Mouse (Mus musculus) bone marrow macrophage, adult 2 months (primary cell): ENCODE results near the gene Comtd1. TPM values are rescaled to one million over a fixed set of nuclear protein-coding genes. Genes with fewer than 3 reads are reported as not detected.

Experiments
- H3K27ac ChIP-seq: 2 replicates; pipeline ENCODE4 v1.5.1; 2012; ENCODE audit warnings: low read depth, low read length; ENCODE audit not compliant: insufficient read depth
- H3K4me1 ChIP-seq: 2 replicates; pipeline ENCODE4 v1.6.1; 2012; ENCODE audit warnings: low read length; ENCODE audit not compliant: control insufficient read depth, insufficient read depth
- H3K4me3 ChIP-seq: 2 replicates; pipeline ENCODE4 v1.5.1; 2012; ENCODE audit warnings: mild to moderate bottlenecking, low read length, moderate library complexity; ENCODE audit not compliant: insufficient read depth
- CTCF ChIP-seq: IDR thresholded peaks from 2 replicates; pipeline ENCODE4 v1.5.1; 2012; ENCODE audit warnings: low read depth, mild to moderate bottlenecking, low read length, moderate library complexity
- POLR2A ChIP-seq: IDR thresholded peaks from 2 replicates; pipeline ENCODE4 v1.6.1; 2012; ENCODE audit warnings: mild to moderate bottlenecking, low read depth, low read length, borderline replicate concordance
- polyA plus RNA-seq: library from polyadenylated mRNA; stranded (reverse); fragments of >200 nt; gene quantifications from 2 replicates; pipeline ENCODE4 v1.2.4, GENCODE M21; 2012; ENCODE audit not compliant: missing spikeins, insufficient read depth, insufficient read length

Gene Comtd1
- polyA plus RNA-seq, 1 experiment = 15.5 TPM

DNA sequence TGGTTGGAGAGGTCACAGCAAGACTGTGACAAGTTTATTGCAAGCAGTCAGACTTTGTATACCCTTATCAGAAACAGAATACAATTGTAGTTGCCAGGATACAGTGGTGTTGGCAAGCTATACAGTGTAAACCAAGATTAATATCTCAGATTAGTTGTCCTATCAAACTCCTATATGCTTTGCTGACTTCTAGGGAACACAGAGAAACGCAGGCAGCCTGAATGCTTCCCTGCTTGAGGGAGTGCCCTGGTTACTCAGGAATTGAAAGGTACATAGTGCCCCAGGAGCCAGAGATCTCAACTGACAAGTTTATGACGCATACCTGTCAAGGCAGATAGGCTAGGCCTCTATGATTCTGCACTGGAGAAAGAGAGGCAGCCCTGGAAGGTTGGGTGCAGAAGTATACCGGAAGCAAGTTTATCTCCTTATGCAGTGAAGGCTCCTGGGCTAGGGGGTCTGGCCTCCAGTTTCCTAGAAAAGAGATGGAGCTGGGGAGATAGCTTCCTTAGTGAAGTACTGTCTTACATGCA is 42.1 kb downstream of the Comtd1 start:
- H3K4me1 ChIP-seq = peaks cover 15% of the 10 kb centered on the region
- no peak overlapping the region for H3K27ac ChIP-seq
- no peak for TF ChIP-seq CTCF
- no peak for TF ChIP-seq POLR2A
- no peak overlapping the region for H3K4me3 ChIP-seq

DNA sequence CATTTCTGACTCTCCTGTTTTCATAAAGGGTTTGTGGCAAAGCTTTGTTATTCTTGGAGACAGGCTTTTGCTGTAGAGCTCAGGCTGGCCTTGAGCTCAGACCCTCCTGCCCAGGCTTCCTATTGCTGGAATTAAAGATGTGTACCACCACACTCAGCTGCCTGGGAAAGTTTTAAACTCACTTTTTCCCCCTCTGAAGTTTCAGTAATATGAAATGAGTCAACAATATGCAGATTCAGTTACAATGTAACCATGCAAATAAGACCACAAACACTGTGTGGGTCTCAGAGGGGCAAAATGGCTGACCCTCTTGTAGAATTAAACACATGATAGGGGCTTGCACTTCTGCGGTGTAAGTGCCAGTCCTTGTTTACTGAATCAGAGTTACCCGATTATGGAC is 42.6 kb downstream of the Comtd1 start:
- TF ChIP-seq CTCF (no peak), POLR2A (no peak)
- H3K27ac ChIP-seq = no peak overlapping the region

DNA sequence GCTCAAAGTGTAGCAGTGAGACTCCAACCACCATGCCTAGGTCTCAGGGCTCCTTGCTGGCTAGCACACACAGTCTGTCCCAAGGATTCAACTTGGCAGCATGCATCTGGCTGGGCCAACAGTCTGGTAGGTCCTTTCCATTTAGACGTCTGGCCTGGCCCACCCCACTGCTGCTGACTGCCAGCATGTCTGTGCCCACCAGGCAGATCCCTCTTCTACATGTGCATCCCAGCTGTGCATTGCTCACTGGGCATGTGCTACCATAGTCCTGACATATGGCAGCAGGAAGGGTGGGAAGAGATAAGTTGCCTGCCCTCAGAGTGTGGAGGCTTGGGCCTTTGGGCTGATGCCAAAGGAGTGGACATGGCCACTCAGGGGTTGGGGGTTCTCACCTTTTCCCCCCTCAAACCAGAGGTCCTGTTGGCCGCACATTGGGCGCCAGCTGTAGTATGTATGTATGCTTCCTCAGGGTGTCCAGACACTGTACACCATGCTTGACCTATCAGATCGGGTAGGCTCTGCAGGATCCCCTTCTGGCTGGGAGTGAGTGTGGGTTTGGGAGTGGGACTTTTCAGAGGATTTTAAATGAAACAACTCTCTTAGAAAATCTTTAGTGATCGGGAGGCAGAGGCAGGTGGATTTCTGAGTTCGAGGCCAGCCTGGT is 46.1 kb downstream of the Comtd1 start:
- TF ChIP-seq CTCF = no peak
- no peak for TF ChIP-seq POLR2A
- H3K27ac ChIP-seq = no peak overlapping the region
- H3K4me3 ChIP-seq = no peak overlapping the region
- H3K4me1 ChIP-seq = no peaks in the 10 kb centered on the region

More for the DNA sequence above, 42.6 kb downstream of the Comtd1 start:
- peaks cover 10% of the 10 kb centered on the region for H3K4me1 ChIP-seq
- no peak overlapping the region for H3K4me3 ChIP-seq

DNA sequence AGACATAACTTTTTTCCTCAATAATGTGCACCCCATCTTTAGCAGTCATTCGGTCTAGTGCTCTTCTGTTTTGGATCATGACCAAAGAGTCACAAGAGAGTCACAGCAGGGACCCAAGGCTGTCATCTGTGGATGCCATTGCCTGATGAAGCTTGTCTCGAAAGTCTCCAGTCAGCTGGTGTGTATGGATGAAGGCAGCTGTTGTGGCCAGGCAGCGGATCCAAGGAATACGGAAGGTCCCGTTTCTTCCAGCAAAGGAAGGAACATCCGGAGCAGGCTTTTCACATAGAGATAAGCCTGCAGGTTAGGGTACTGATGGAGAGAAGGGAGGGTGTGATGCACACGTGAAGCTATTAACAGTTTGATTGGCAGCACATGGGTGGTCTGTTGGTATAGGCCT is 47.2 kb downstream of the Comtd1 start:
- Histone ChIP-seq H3K4me3 (no peak overlapping the region), H3K27ac (no peak overlapping the region), H3K4me1 (no peaks in the 10 kb centered on the region)
- no peak for TF ChIP-seq POLR2A
- no peak for TF ChIP-seq CTCF

DNA sequence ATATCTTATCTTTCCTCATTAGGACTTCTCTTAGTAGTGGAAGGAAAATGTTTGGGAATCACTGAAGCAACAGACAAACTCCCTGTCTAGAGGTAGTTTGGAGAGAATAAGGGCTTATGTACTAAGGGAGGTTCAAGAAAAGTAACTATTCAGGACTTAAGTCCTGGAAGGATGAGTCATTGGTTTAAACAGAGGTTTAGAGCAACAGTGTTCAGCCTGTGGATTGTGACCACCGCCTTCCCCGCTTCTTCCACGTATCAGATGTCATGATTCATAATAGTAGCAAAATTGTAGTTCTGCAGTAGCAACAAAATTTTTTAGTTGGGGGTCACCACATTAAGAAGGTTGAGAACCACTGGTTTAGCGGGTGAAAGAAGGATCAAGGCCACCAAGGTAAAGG is 48.1 kb downstream of the Comtd1 start:
- Histone ChIP-seq H3K4me1 (no peaks in the 10 kb centered on the region), H3K27ac (no peak overlapping the region), H3K4me3 (no peak overlapping the region)
- TF ChIP-seq CTCF (no peak), POLR2A (no peak)

Other genes starting within 250 kb of the Comtd1 start
- gene Dupd1, start 134.4 kb downstream of the Comtd1 start, polyA plus RNA-seq = not detected in 2 replicates
- 19.6 and 22.9 TPM in 2 replicates for gene Samd8, start 98.4 kb downstream of the Comtd1 start, polyA plus RNA-seq
- gene Dusp13, start 97.8 kb downstream of the Comtd1 start, polyA plus RNA-seq = 0.79 TPM in 1 of 2 replicates, not detected in the other
- 211 and 222 TPM in 2 replicates for gene Vdac2, start 23.7 kb downstream of the Comtd1 start, polyA plus RNA-seq
- 0.76 and 1.0 TPM in 2 replicates for gene Zfp503, start 140.6 kb upstream of the Comtd1 start, polyA plus RNA-seq
- 18.3 and 20.1 TPM in 2 replicates for gene Lrmda, start 170.7 kb upstream of the Comtd1 start, polyA plus RNA-seq